Mouse (Mus musculus) brain, embryonic 14.5 days (tissue): ENCODE measurements at regions not wholly inside any gene's neighbourhood (a gene's known extent, or its start where the extent isn't known, plus 50 kb on each side); places are given as distances from the start of the nearest gene placed in this dataset.
A peak's percentile ranks its signal among the peaks of the same experiment; 100 is the strongest.

ENCODE experiments used
- DNase-seq: peaks from one replicate; pipeline ENCODE4 v3.0.0-alpha.2; 2011; ENCODE audit warnings: low read depth
- CTCF ChIP-seq: fragments of 200-500 bp; IDR thresholded peaks from 2 replicates; pipeline ENCODE4 v1.5.1; 2012; ENCODE audit warnings: inconsistent platforms, mild to moderate bottlenecking, moderate library complexity, borderline replicate concordance; ENCODE audit not compliant: insufficient read depth, insufficient read length; ENCODE audit errors: extremely low read depth
- POLR2A ChIP-seq: fragments of 200-500 bp; IDR thresholded peaks from 2 replicates; pipeline ENCODE4 v1.6.1; 2012; ENCODE audit warnings: mild to moderate bottlenecking, inconsistent platforms, borderline replicate concordance; ENCODE audit not compliant: poor library complexity, insufficient read depth, insufficient read length, severe bottlenecking; ENCODE audit errors: extremely low read depth

- peak; percentile 5 for DNase-seq
- no peak for TF ChIP-seq CTCF
Observed at GRCm38 (mm10) chr2:17181597-17181996, 549.7 kb downstream of the Nebl start.

- TF ChIP-seq POLR2A (no peak), CTCF (no peak)
- DNase-seq: no peak
Observed at GRCm38 (mm10) chr2:17168896-17169295, 562.4 kb downstream of the Nebl start.

GRCm38 (mm10) chr2:17165016-17165415 lies 566.2 kb downstream of the Nebl start:
- no peak for DNase-seq
- no peak for TF ChIP-seq CTCF
- no peak for TF ChIP-seq POLR2A

GRCm38 (mm10) chr2:17158463-17158862 lies 572.8 kb downstream of the Nebl start:
- no peak for DNase-seq

GRCm38 (mm10) chr2:17157336-17157735 lies 573.9 kb downstream of the Nebl start:
- DNase-seq: no peak
- TF ChIP-seq POLR2A (no peak), CTCF (no peak)

More at GRCm38 (mm10) chr2:17158463-17158862, 572.8 kb downstream of the Nebl start:
- TF ChIP-seq POLR2A: no peak
- TF ChIP-seq CTCF: no peak

GRCm38 (mm10) chr2:17155596-17155995 lies 575.7 kb downstream of the Nebl start:
- TF ChIP-seq POLR2A (no peak), CTCF (no peak)

GRCm38 (mm10) chr2:17123626-17124025 lies 607.6 kb downstream of the Nebl start:
- no peak for DNase-seq
- no peak for TF ChIP-seq CTCF
- no peak for TF ChIP-seq POLR2A

More at GRCm38 (mm10) chr2:17155596-17155995, 575.7 kb downstream of the Nebl start:
- DNase-seq: no peak

- no peak for DNase-seq
- no peak for TF ChIP-seq POLR2A
- no peak for TF ChIP-seq CTCF
Observed at GRCm38 (mm10) chr2:17117292-17117691, 614.0 kb downstream of the Nebl start.

- TF ChIP-seq POLR2A (no peak), CTCF (no peak)
- no peak for DNase-seq
Observed at GRCm38 (mm10) chr2:17111177-17111576, 620.1 kb downstream of the Nebl start.

GRCm38 (mm10) chr2:17101161-17101560 lies 630.1 kb downstream of the Nebl start:
- DNase-seq: no peak
- TF ChIP-seq CTCF: no peak
- no peak for TF ChIP-seq POLR2A

- DNase-seq: no peak
Observed at GRCm38 (mm10) chr2:17097546-17097945, 633.7 kb downstream of the Nebl start.

GRCm38 (mm10) chr2:17091454-17091853 lies 639.8 kb downstream of the Nebl start:
- no peak for DNase-seq
- TF ChIP-seq POLR2A (no peak), CTCF (no peak)

More at GRCm38 (mm10) chr2:17097546-17097945, 633.7 kb downstream of the Nebl start:
- TF ChIP-seq CTCF: no peak
- TF ChIP-seq POLR2A: no peak
